Mouse (Mus musculus) adrenal gland, adult 8-10 months (tissue): ENCODE results near the gene Slc6a20a. TPM values are rescaled to one million over a fixed set of nuclear protein-coding genes. Genes with fewer than 3 reads are reported as not detected.
"Not testable (repeated sequence)": the region's sequence is repeated elsewhere in the genome, so short reads cannot be mapped to it uniquely, and the experiment has no call there.

Experiments used
- DNase-seq: peaks from one replicate; pipeline ENCODE4 v3.0.0; 2022
- total RNA-seq, 4 experiments: library from RNA; stranded (reverse); gene quantifications; 2 replicates each; pipeline ENCODE4 v1.2.4; 2022

The Slc6a20a gene
- under 1 TPM in 2 of 4 experiments, not detected in 2; 0.10 to 0.17 TPM for total RNA-seq

- no peak for DNase-seq
Measured at GRCm38 (mm10) chr9:123678327-123679105, at the start of gene Slc6a20a, which contains the start of gene Ccr9. TSS of gene Slc6a20a (minus strand) at chr9:123678885. TSS of gene Ccr9 (plus strand) at chr9:123678439.

- no peak for DNase-seq
Measured at GRCm38 (mm10) chr9:123722737-123723493, 44.2 kb upstream of the Slc6a20a start.

GRCm38 (mm10) chr9:123717186-123718008 is 38.7 kb upstream of the Slc6a20a start, which contains the start of gene Lztfl1:
TSS of gene Lztfl1 (minus strand) at chr9:123717697.
- DNase-seq: peak; percentile 97

- DNase-seq: no peak
Measured at GRCm38 (mm10) chr9:123716301-123716700, 37.6 kb upstream of the Slc6a20a start.

GRCm38 (mm10) chr9:123713111-123713510 is 34.4 kb upstream of the Slc6a20a start:
- DNase-seq: no peak

GRCm38 (mm10) chr9:123709226-123709625 is 30.5 kb upstream of the Slc6a20a start:
- no peak for DNase-seq

- no peak for DNase-seq
Measured at GRCm38 (mm10) chr9:123701822-123702221, 23.1 kb upstream of the Slc6a20a start.

- DNase-seq: no peak
Measured at GRCm38 (mm10) chr9:123695634-123696302, 17.1 kb upstream of the Slc6a20a start.

GRCm38 (mm10) chr9:123688227-123688626 is 9.5 kb upstream of the Slc6a20a start:
- DNase-seq: no peak

GRCm38 (mm10) chr9:123686206-123686605 is 7.5 kb upstream of the Slc6a20a start:
- DNase-seq: no peak

- DNase-seq: no peak
Measured at GRCm38 (mm10) chr9:123683704-123684103, 5.0 kb upstream of the Slc6a20a start.

GRCm38 (mm10) chr9:123679198-123679597 is 513 bp upstream of the Slc6a20a start:
- no peak for DNase-seq

- no peak for DNase-seq
Measured at GRCm38 (mm10) chr9:123665645-123666044, 13.0 kb downstream of the Slc6a20a start.

GRCm38 (mm10) chr9:123659986-123660676 is 18.6 kb downstream of the Slc6a20a start:
- not testable (repeated sequence) for DNase-seq

GRCm38 (mm10) chr9:123658981-123659380 is 19.7 kb downstream of the Slc6a20a start:
- DNase-seq: no peak

GRCm38 (mm10) chr9:123657457-123657856 is 21.2 kb downstream of the Slc6a20a start:
- DNase-seq: no peak

GRCm38 (mm10) chr9:123651369-123651768 is 27.3 kb downstream of the Slc6a20a start:
- DNase-seq: no peak

- no peak for DNase-seq
Measured at GRCm38 (mm10) chr9:123649785-123650511, 28.7 kb downstream of the Slc6a20a start.

GRCm38 (mm10) chr9:123640106-123640505 is 38.6 kb downstream of the Slc6a20a start:
- DNase-seq: no peak

GRCm38 (mm10) chr9:123638668-123639089 is 40.0 kb downstream of the Slc6a20a start:
- no peak for DNase-seq

GRCm38 (mm10) chr9:123638231-123638630 is 40.5 kb downstream of the Slc6a20a start:
- peak; percentile 43 for DNase-seq
